Mouse (Mus musculus): ENCODE results near the gene H1foo. TPM values are rescaled to one million over a fixed set of nuclear protein-coding genes. Genes with fewer than 3 reads are reported as not detected.

Gene H1foo
- total and polyA plus RNA-seq, 2 experiments from 2014 or later, result not detected

GRCm38 (mm10) chr6:115985622-115986021 lies 40.9 kb downstream of the H1foo start:
- ATAC-seq (ENCODE audit: insufficient read depth, low read depth), result no peak
- DNase-seq (ENCODE audit: low spot score), result no peak
- H3K9ac ChIP-seq (replicated peaks; ENCODE audit: low read depth, low read length), result no peak overlapping the region
- no peak overlapping the region for H3K27ac ChIP-seq (ENCODE audit: low read depth)
- no peaks in the 10 kb centered on the region for H3K9me3 ChIP-seq (replicated peaks; ENCODE audit: control insufficient read depth, low read length)
- H3K4me3 ChIP-seq (ENCODE audit: low read depth, low read length), result no peak overlapping the region
- 56% methylated on average over 9 of the region's 9 CpGs for WGBS
- TF ChIP-seq EP300 (IDR thresholded peaks at IDR 0.05; ENCODE audit: low read depth) (no peak), CTCF (IDR thresholded peaks at IDR 0.05; ENCODE audit: low read depth) (no peak)
- peak overlapping the region; percentile 64 for H3K4me2 ChIP-seq (ENCODE audit: low read depth, low read length)
- 0 out of 2 replicates have a peak, but pooled peaks cover under 1% of the 10 kb centered on the region for H3K36me3 ChIP-seq (replicated peaks; ENCODE audit: control insufficient read depth, insufficient read depth, low read length)
- no peaks in the 10 kb centered on the region; the same call in 1 of the 2 replicates for H3K27me3 ChIP-seq (ENCODE audit: control insufficient read depth, insufficient read depth, low read length)
- H3K4me1 ChIP-seq (ENCODE audit: control insufficient read depth, insufficient read depth), result peaks cover 14% of the 10 kb centered on the region

GRCm38 (mm10) chr6:115986472-115987095 lies 41.8 kb downstream of the H1foo start:
- WGBS, result 54% methylated on average over 12 of the region's 12 CpGs
- peak overlapping the region; percentile 64 for H3K4me2 ChIP-seq (ENCODE audit: low read depth, low read length)
- no peaks in the 10 kb centered on the region; the same call in 1 of the 2 replicates for H3K36me3 ChIP-seq (replicated peaks; ENCODE audit: control insufficient read depth, insufficient read depth, low read length)
- TF ChIP-seq CTCF (IDR thresholded peaks at IDR 0.05; ENCODE audit: low read depth) (no peak), EP300 (IDR thresholded peaks at IDR 0.05; ENCODE audit: low read depth) (no peak)
- ATAC-seq (ENCODE audit: insufficient read depth, low read depth), result peak; percentile 16; the same call in 1 of the 2 replicates
- peaks cover 14% of the 10 kb centered on the region for H3K4me1 ChIP-seq (ENCODE audit: control insufficient read depth, insufficient read depth)
- H3K27ac ChIP-seq (ENCODE audit: low read depth), result no peak overlapping the region
- no peaks in the 10 kb centered on the region for H3K9me3 ChIP-seq (replicated peaks; ENCODE audit: control insufficient read depth, low read length)
- H3K4me3 ChIP-seq (ENCODE audit: low read depth, low read length), result no peak overlapping the region; the same call in 1 of the 2 replicates
- H3K9ac ChIP-seq (replicated peaks; ENCODE audit: low read depth, low read length), result no peak overlapping the region
- no peak for DNase-seq (ENCODE audit: low spot score)
- no peaks in the 10 kb centered on the region; the same call in 1 of the 2 replicates for H3K27me3 ChIP-seq (ENCODE audit: control insufficient read depth, insufficient read depth, low read length)

- H3K9me3 ChIP-seq (replicated peaks; ENCODE audit: control insufficient read depth, low read length), result no peaks in the 10 kb centered on the region
- H3K4me3 ChIP-seq (ENCODE audit: low read depth, low read length), result no peak overlapping the region
- TF ChIP-seq CTCF (IDR thresholded peaks at IDR 0.05; ENCODE audit: low read depth) (no peak), EP300 (IDR thresholded peaks at IDR 0.05; ENCODE audit: low read depth) (no peak)
- no peak overlapping the region for H3K27ac ChIP-seq (ENCODE audit: low read depth)
- H3K27me3 ChIP-seq (ENCODE audit: control insufficient read depth, insufficient read depth, low read length), result no peaks in the 10 kb centered on the region; the same call in none of the 2 replicates
- H3K4me1 ChIP-seq (ENCODE audit: control insufficient read depth, insufficient read depth), result peaks cover 14% of the 10 kb centered on the region
- 64% methylated on average over 9 of the region's 9 CpGs for WGBS
- no peak overlapping the region for H3K9ac ChIP-seq (replicated peaks; ENCODE audit: low read depth, low read length)
- no peaks in the 10 kb centered on the region; the same call in 1 of the 2 replicates for H3K36me3 ChIP-seq (replicated peaks; ENCODE audit: control insufficient read depth, insufficient read depth, low read length)
- ATAC-seq (ENCODE audit: insufficient read depth, low read depth), result no peak
- H3K4me2 ChIP-seq (ENCODE audit: low read depth, low read length), result peak overlapping the region; percentile 64
- no peak for DNase-seq (ENCODE audit: low spot score)
Measured at GRCm38 (mm10) chr6:115987096-115987747, 42.5 kb downstream of the H1foo start.

- DNase-seq (ENCODE audit: low spot score) (no peak), ATAC-seq (ENCODE audit: insufficient read depth, low read depth) (no peak)
- Histone ChIP-seq H3K4me2 (ENCODE audit: low read depth, low read length) (peak overlapping the region; percentile 64), H3K9me3 (replicated peaks; ENCODE audit: control insufficient read depth, low read length) (no peaks in the 10 kb centered on the region), H3K4me3 (ENCODE audit: low read depth, low read length) (peak overlapping the region; percentile 65), H3K27me3 (ENCODE audit: control insufficient read depth, insufficient read depth, low read length) (peaks cover 18% of the 10 kb centered on the region), H3K4me1 (ENCODE audit: control insufficient read depth, insufficient read depth) (peaks cover 12% of the 10 kb centered on the region; the same call in 1 of the 2 replicates), H3K9ac (replicated peaks; ENCODE audit: low read depth, low read length) (no peak overlapping the region), H3K36me3 (replicated peaks; ENCODE audit: control insufficient read depth, insufficient read depth, low read length) (no peaks in the 10 kb centered on the region; the same call in 1 of the 2 replicates), H3K27ac (ENCODE audit: low read depth) (peak overlapping the region; percentile 7; the same call in 1 of the 2 replicates)
- 68% methylated on average over 5 of the region's 5 CpGs for WGBS
- TF ChIP-seq CTCF (IDR thresholded peaks at IDR 0.05; ENCODE audit: low read depth), result no peak
- no peak for TF ChIP-seq EP300 (IDR thresholded peaks at IDR 0.05; ENCODE audit: low read depth)
Measured at GRCm38 (mm10) chr6:115989032-115989431, 44.3 kb downstream of the H1foo start.

- no peak for TF ChIP-seq EP300 (IDR thresholded peaks at IDR 0.05; ENCODE audit: low read depth)
- TF ChIP-seq CTCF (IDR thresholded peaks at IDR 0.05; ENCODE audit: low read depth), result no peak
- Histone ChIP-seq H3K4me3 (ENCODE audit: low read depth, low read length) (peak overlapping the region; percentile 65), H3K36me3 (replicated peaks; ENCODE audit: control insufficient read depth, insufficient read depth, low read length) (no peaks in the 10 kb centered on the region; the same call in 1 of the 2 replicates), H3K4me1 (ENCODE audit: control insufficient read depth, insufficient read depth) (peaks cover 12% of the 10 kb centered on the region; the same call in 1 of the 2 replicates), H3K27me3 (ENCODE audit: control insufficient read depth, insufficient read depth, low read length) (peaks cover 24% of the 10 kb centered on the region), H3K4me2 (ENCODE audit: low read depth, low read length) (peak overlapping the region; percentile 64), H3K9me3 (replicated peaks; ENCODE audit: control insufficient read depth, low read length) (peaks cover 5% of the 10 kb centered on the region; the same call in 1 of the 2 replicates), H3K27ac (ENCODE audit: low read depth) (peak overlapping the region; percentile 8; the same call in 1 of the 2 replicates), H3K9ac (replicated peaks; ENCODE audit: low read depth, low read length) (no peak overlapping the region)
- DNase-seq (ENCODE audit: low spot score), result no peak
- WGBS, result 65% methylated on average over 4 of the region's 4 CpGs
- no peak for ATAC-seq (ENCODE audit: insufficient read depth, low read depth)
Measured at GRCm38 (mm10) chr6:115989607-115990006, 44.9 kb downstream of the H1foo start.

Data from heart, postnatal 0 days (tissue).